8 mouse cellular contexts compared by ENCODE assay signal in genomic region chr19:5912103-5913006, GRCm38 (mm10). TPM values are rescaled to one million over a fixed set of nuclear protein-coding genes. Genes with fewer than 3 reads are reported as not detected.
DNase-seq lines count a peak whose midpoint lies in the region; ATAC-seq lines count a peak whose summit lies in the region.

No protein-coding gene starts in this region.

- peak overlapping the region; percentile 79 for H3K4me2 ChIP-seq in lung, embryonic 16.5 days (ENCODE audit: low read depth, low read length)

- peak overlapping the region; percentile 90 for H3K27ac ChIP-seq in lung, embryonic 16.5 days (ENCODE audit: low read length)

- under 1% methylated on average over 59 of the region's 59 CpGs for WGBS in lung, embryonic 16.5 days

- H3K9me3 ChIP-seq in lung, embryonic 16.5 days (ENCODE audit: control insufficient read depth, low read length), result no peaks in the 10 kb centered on the region

- H3K27me3 ChIP-seq in lung, embryonic 16.5 days (ENCODE audit: control insufficient read depth, insufficient read depth, low read depth, low read length), result no peaks in the 10 kb centered on the region

- peaks cover 24% of the 10 kb centered on the region for H3K4me1 ChIP-seq in lung, embryonic 16.5 days (replicated peaks; ENCODE audit: control insufficient read depth, insufficient read depth, low read length)

- peak; percentile 96 to 97 for ATAC-seq in hematopoietic stem cell, adult 5-6 weeks (replicated peaks in 1 of 2; ENCODE audit: insufficient read depth in 1 of 2, low FRiP score in 2 of 2, low TSS enrichment in 1 of 2, low read depth in 1 of 2, poor library complexity in 2 of 2, severe bottlenecking in 2 of 2)
- peak; percentile 97 for ATAC-seq in lung, embryonic 16.5 days (ENCODE audit: low read depth)

- H3K9ac ChIP-seq in lung, embryonic 16.5 days (ENCODE audit: low read length), result peak overlapping the region; percentile 99

- DNase-seq in MEL-GATA-1-ER (ENCODE audit: extremely low read depth, low read depth), result peak; percentile 95
- peak; percentile 99 for DNase-seq in cerebellum, adult 8-10 months
- DNase-seq in forelimb bud, embryonic 11.5 days (ENCODE audit: low read depth, low spot score), result peak; percentile 100
- peak; percentile 94 for DNase-seq in layer of hippocampus, adult 9-10 months (ENCODE audit: low spot score)
- DNase-seq in ovary, postnatal 10 days (ENCODE audit: low spot score), result peak; percentile 98
- peak; percentile 98 to 99 for DNase-seq in thymus, postnatal 10 days (ENCODE audit: low spot score in 2 of 2)

- peak overlapping the region; percentile 94 for H3K4me3 ChIP-seq in lung, embryonic 16.5 days (ENCODE audit: low read length)

- H3K36me3 ChIP-seq in lung, embryonic 16.5 days (ENCODE audit: control insufficient read depth, insufficient read depth, low read length), result peaks cover 9% of the 10 kb centered on the region

RNA-seq across cellular contexts. Expression of gene Dpf2, which starts 0.5 kb away (rescaled TPM):
- 121 and 154 TPM in 2 replicates for total RNA-seq in hematopoietic stem cell, adult 5-6 weeks (2017)
- polyA plus RNA-seq in lung, embryonic 16.5 days (2015; fragmentation: Nextera tagmentation; extraction: Ambion mirVana), result 155 TPM in 2 replicates

RNA-seq across cellular contexts. Expression of gene Cdc42ep2, which starts 12.3 kb away (rescaled TPM):
- 0.25 TPM in 1 of 2 replicates, not detected in the other for total RNA-seq in hematopoietic stem cell, adult 5-6 weeks (2017)
- 15.6 and 17.1 TPM in 2 replicates for polyA plus RNA-seq in lung, embryonic 16.5 days (2015; fragmentation: Nextera tagmentation; extraction: Ambion mirVana)

RNA-seq across cellular contexts. Expression of gene Tigd3, which starts 18.4 kb away (rescaled TPM):
- 2.4 and 2.6 TPM in 2 replicates for total RNA-seq in hematopoietic stem cell, adult 5-6 weeks (2017)
- 2.5 and 3.2 TPM in 2 replicates for polyA plus RNA-seq in lung, embryonic 16.5 days (2015; fragmentation: Nextera tagmentation; extraction: Ambion mirVana)

RNA-seq across cellular contexts. Expression of gene Slc25a45, which starts 34.7 kb away (rescaled TPM):
- total RNA-seq in hematopoietic stem cell, adult 5-6 weeks (2017), result 48.1 and 60.3 TPM in 2 replicates
- polyA plus RNA-seq in lung, embryonic 16.5 days (2015; fragmentation: Nextera tagmentation; extraction: Ambion mirVana), result 5.7 and 6.2 TPM in 2 replicates

RNA-seq across cellular contexts. Expression of gene Frmd8, which starts 37.3 kb away (rescaled TPM):
- 26.4 and 31.8 TPM in 2 replicates for total RNA-seq in hematopoietic stem cell, adult 5-6 weeks (2017)
- 56.4 and 61.1 TPM in 2 replicates for polyA plus RNA-seq in lung, embryonic 16.5 days (2015; fragmentation: Nextera tagmentation; extraction: Ambion mirVana)

Comparison
In these comparisons a context has a peak if more than half of its experiments do, and no peak if none do; other contexts are left out.
1. Peak in every context shown above with its lines: DNase-seq, ATAC-seq, H3K4me3 ChIP-seq and H3K27ac ChIP-seq.